Mouse (Mus musculus) forebrain, embryonic 13.5 days (tissue): ENCODE results near the gene Slc23a4. TPM values are rescaled to one million over a fixed set of nuclear protein-coding genes. Genes with fewer than 3 reads are reported as not detected.

Experiments
- ATAC-seq: fragments of 200-750 bp; cut with Nextera tagmentation; 2 replicates; pipeline ENCODE4 v1.8.0; 2017
- H3K27ac ChIP-seq: fragments of 300-500 bp; sonication (generic); 2 replicates; pipeline ENCODE4 v1.5.1; 2015; ENCODE audit warnings: inconsistent platforms, mild to moderate bottlenecking, moderate library complexity
- H3K27me3 ChIP-seq: fragments of 300-500 bp; sonication (generic); 2 replicates; pipeline ENCODE4 v1.6.1; 2015; ENCODE audit warnings: mild to moderate bottlenecking, inconsistent platforms
- H3K36me3 ChIP-seq: fragments of 300-500 bp; sonication (generic); 2 replicates; pipeline ENCODE4 v1.6.1; 2015; ENCODE audit warnings: mild to moderate bottlenecking, inconsistent platforms; ENCODE audit not compliant: poor library complexity, severe bottlenecking
- H3K4me1 ChIP-seq: fragments of 300-500 bp; sonication (generic); 2 replicates; pipeline ENCODE4 v1.6.1; 2015; ENCODE audit warnings: inconsistent platforms
- H3K4me2 ChIP-seq: fragments of 300-500 bp; sonication (generic); 2 replicates; pipeline ENCODE4 v1.6.1; 2015; ENCODE audit warnings: inconsistent platforms, mild to moderate bottlenecking, moderate library complexity
- H3K4me3 ChIP-seq: fragments of 300-500 bp; sonication (generic); 2 replicates; pipeline ENCODE4 v1.5.1; 2015; ENCODE audit warnings: mild to moderate bottlenecking, inconsistent platforms
- H3K9ac ChIP-seq: fragments of 300-500 bp; sonication (generic); 2 replicates; pipeline ENCODE4 v1.6.1; 2015; ENCODE audit warnings: mild to moderate bottlenecking, inconsistent platforms
- H3K9me3 ChIP-seq: fragments of 300-500 bp; sonication (generic); replicated peaks from 2 replicates; pipeline ENCODE4 v1.6.1; 2016; ENCODE audit warnings: inconsistent platforms
- WGBS: fragments of 180-500 bp; shearing (Covaris S2); methylation state at CpG from one replicate; pipeline ENCODE4 v1.1.7; 2015; 5-methylcytosine and 5-hydroxymethylcytosine counted together
- polyA plus RNA-seq: library from polyadenylated mRNA; unstranded; fragments of >200 nt; fragmentation: Nextera tagmentation; extraction: Ambion mirVana; gene quantifications from 2 replicates; pipeline ENCODE4 v1.2.1, GENCODE M21; 2015

Slc23a4 gene
- polyA plus RNA-seq, 1 experiment from 2014 or later, result 0.74 TPM

DNA sequence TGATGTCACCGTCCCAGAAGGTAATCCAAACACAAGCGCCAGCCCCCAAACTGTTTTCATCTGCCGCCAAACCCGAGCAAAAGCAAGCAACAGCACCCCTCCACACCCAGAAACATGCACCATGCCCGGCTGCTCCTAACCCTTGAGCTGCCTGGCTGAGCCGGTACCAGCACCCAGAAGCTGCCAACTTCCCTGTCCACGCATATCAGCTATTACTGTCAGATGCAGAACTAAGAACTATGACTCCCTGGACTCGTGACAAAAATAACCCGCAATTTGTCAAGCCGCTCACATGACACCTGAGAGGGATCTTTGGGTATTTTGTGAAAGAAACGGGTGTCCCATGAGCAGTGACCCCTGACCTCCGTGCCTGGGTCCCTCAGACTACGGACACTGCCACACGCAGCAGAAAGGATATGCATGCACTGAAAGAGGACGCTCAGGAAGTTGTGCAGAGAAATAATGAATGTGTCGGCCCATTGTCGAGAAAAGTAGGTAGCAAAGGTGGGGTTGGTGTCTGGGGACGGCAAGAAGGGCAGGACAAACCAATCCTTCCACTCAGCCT, 80.4 kb downstream of the Slc23a4 start:
- Histone ChIP-seq H3K4me2 (no peak overlapping the region), H3K9me3 (no peaks in the 10 kb centered on the region), H3K27ac (no peak overlapping the region), H3K4me3 (no peak overlapping the region), H3K36me3 (peaks cover 46% of the 10 kb centered on the region), H3K9ac (no peak overlapping the region), H3K4me1 (peaks cover 8% of the 10 kb centered on the region), H3K27me3 (no peaks in the 10 kb centered on the region)
- WGBS, result 90% methylated on average over 18 of the region's 18 CpGs
- no peak for ATAC-seq

DNA sequence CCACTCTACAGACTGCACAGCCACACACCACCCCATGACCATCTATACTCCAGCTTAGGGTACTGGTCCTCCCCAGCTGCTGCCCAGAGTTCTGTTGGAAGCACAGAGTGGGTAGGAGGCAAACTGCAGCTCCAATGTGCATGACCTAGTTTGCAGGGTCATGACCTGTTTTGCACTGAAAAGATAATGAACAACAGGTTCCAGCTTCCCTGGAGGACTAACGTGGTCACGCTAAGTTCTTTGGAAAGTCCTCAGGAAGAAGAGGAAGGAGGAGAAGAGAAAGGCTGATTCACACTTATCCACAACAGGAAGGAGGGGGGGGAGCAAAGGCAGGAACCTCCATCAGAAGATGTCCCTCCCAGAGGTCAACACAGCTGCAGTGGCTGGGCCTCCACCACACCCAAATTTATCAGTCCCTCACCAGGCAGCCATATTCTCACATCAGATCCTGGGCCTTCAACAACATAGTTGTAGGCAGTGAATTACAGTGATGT, 81.0 kb downstream of the Slc23a4 start:
- WGBS, result 88% methylated on average over 2 of the region's 2 CpGs
- Histone ChIP-seq H3K27me3 (no peaks in the 10 kb centered on the region), H3K4me1 (peaks cover 8% of the 10 kb centered on the region), H3K9ac (no peak overlapping the region), H3K9me3 (no peaks in the 10 kb centered on the region), H3K4me2 (no peak overlapping the region), H3K4me3 (no peak overlapping the region), H3K36me3 (peaks cover 52% of the 10 kb centered on the region), H3K27ac (no peak overlapping the region)
- no peak for ATAC-seq

DNA sequence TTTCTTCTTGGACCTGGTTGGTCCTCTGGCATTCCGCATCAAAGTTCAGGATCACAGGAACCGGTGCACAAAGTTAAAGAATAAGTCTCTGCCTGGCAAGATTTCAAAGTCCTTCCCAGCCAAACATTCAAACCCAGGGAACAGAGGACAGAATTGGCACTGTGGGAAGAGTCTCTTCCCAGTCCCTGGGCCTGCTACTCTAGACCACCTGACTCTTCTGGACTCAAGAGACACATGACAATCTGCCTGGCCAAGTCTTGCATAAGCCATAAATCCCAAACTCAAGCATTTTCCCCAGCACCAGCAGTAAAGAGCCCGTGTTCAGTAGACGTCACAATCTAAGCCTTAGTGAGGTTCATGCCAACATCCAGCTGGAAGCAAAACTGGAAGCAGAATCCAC, 81.5 kb downstream of the Slc23a4 start:
- WGBS, result 93% methylated on average over 4 of the region's 4 CpGs
- Histone ChIP-seq H3K27me3 (no peaks in the 10 kb centered on the region), H3K36me3 (peaks cover 57% of the 10 kb centered on the region)

DNA sequence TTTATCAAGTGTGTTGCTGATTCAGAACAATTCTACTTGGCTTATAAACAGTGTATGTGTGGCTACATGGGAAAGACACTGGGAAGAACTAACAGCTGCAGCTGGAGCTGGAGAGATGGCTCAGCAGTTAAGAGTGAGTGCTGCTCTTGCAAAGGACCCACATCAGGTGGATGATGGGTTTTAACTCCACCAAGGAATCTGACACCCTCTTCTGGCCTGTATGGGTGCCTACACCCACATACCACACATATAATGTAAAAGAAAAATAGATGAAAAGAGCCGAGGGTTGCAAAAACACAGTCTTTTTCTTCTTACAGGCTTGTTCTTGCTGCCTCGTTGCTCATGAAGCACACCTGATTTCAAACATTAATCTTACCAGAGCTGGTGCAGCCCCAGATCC, 82.1 kb downstream of the Slc23a4 start:
- peaks cover 8% of the 10 kb centered on the region for H3K4me1 ChIP-seq
- H3K27me3 ChIP-seq, result no peaks in the 10 kb centered on the region
- H3K36me3 ChIP-seq, result peaks cover 61% of the 10 kb centered on the region
- ATAC-seq, result no peak
- no peak overlapping the region for H3K4me2 ChIP-seq
- no peaks in the 10 kb centered on the region for H3K9me3 ChIP-seq
- H3K9ac ChIP-seq, result no peak overlapping the region
- no peak overlapping the region for H3K4me3 ChIP-seq
- no peak overlapping the region for H3K27ac ChIP-seq
- WGBS, result 78% methylated on average over 2 of the region's 2 CpGs

More for the DNA sequence above, 81.5 kb downstream of the Slc23a4 start:
- H3K27ac ChIP-seq, result no peak overlapping the region
- H3K4me1 ChIP-seq, result peaks cover 8% of the 10 kb centered on the region
- no peak overlapping the region for H3K4me2 ChIP-seq
- no peak overlapping the region for H3K4me3 ChIP-seq
- no peak for ATAC-seq
- no peaks in the 10 kb centered on the region for H3K9me3 ChIP-seq
- H3K9ac ChIP-seq, result no peak overlapping the region

DNA sequence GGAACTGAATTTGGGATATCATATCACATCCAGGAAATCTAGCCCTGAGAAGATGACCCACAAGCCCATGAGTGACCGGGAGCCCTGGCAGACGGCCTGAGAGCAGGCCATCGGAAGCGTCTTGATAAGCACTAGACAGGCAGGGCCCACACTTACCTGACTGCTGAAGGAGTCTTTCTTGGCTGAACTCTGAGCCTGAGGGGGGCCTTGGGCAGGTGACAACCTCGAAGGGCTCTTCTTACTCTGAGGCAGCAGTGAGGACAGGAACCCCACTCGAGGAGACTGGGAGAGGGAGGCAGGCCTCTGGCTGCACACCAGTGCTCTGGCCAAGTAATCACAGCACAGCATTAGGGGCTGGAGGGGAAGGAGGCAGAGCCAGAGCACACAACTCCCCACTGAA, 83.8 kb downstream of the Slc23a4 start:
- Histone ChIP-seq H3K4me3 (no peak overlapping the region), H3K9ac (no peak overlapping the region), H3K27ac (no peak overlapping the region), H3K36me3 (peaks cover 78% of the 10 kb centered on the region), H3K27me3 (no peaks in the 10 kb centered on the region), H3K4me1 (no peaks in the 10 kb centered on the region), H3K4me2 (no peak overlapping the region), H3K9me3 (no peaks in the 10 kb centered on the region)
- WGBS, result 96% methylated on average over 6 of the region's 6 CpGs
- ATAC-seq, result no peak

DNA sequence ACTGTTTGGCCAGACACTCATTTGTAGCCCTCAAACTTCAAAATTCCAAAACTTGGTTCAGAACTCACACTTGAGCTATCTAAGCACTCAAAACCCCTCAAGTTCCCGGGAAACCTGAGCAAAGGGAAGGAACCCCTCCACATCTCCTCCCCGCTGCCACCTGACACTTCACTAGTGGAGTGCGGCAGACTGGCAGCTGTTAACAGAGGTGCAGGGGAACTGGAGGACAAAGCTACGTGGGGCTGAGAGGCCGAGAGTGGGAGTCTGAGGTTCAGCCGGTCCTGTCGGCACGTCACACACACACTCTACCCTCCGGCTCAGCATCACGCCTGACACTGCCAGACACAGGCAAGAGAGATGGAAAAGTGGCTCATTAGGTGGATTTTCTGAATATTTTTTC, 84.4 kb downstream of the Slc23a4 start:
- Histone ChIP-seq H3K27ac (no peak overlapping the region), H3K4me2 (no peak overlapping the region), H3K9me3 (no peaks in the 10 kb centered on the region), H3K36me3 (peaks cover 83% of the 10 kb centered on the region), H3K4me1 (no peaks in the 10 kb centered on the region), H3K27me3 (no peaks in the 10 kb centered on the region), H3K9ac (no peak overlapping the region), H3K4me3 (no peak overlapping the region)
- 90% methylated on average over 10 of the region's 10 CpGs for WGBS
- ATAC-seq, result no peak

DNA sequence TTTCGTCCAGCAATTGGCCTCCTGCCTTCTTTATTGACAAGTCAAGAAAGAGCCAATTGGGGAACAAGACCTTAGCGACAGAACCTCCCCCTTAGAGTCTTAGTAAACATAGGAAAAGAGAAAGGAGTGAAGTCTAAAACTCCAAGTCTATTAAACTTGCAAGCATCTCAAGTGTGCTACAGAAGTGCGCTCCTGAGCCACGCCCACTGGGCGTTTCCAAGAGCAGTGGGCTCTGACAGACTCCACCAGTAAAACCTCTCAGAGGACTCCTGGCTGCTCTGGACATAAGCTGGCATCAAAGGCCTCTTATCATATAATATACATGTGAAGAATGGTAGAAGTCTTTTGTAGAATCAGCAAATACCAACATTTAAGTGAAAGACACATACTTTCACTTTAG, 84.8 kb downstream of the Slc23a4 start:
- H3K36me3 ChIP-seq, result peaks cover 84% of the 10 kb centered on the region
- H3K9me3 ChIP-seq, result no peaks in the 10 kb centered on the region
- 88% methylated on average over 5 of the region's 5 CpGs for WGBS
- H3K9ac ChIP-seq, result no peak overlapping the region
- H3K4me1 ChIP-seq, result no peaks in the 10 kb centered on the region
- no peaks in the 10 kb centered on the region for H3K27me3 ChIP-seq
- no peak overlapping the region for H3K4me3 ChIP-seq
- no peak overlapping the region for H3K27ac ChIP-seq
- no peak for ATAC-seq
- H3K4me2 ChIP-seq, result no peak overlapping the region

DNA sequence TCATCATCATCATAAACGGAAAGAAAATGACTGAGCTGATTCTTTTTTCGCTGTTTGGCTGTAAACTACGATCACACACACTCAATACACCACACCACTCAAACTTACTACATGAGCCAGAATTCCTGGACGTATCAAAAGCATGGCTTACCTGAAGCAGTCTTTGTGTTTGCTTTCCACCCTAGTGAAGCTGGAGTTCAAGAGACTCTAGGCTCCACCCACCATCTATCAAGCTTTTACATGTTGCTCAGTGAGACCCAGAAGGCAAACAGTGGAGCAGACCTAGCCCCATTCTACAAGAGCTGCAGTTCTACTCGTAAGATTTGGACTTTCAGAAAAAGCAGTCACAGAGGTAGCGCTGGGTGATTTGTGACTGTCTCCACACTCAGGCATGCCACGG, 85.6 kb downstream of the Slc23a4 start:
- ATAC-seq, result no peak
- Histone ChIP-seq H3K36me3 (peaks cover 85% of the 10 kb centered on the region), H3K4me1 (no peaks in the 10 kb centered on the region), H3K4me2 (no peak overlapping the region), H3K9me3 (no peaks in the 10 kb centered on the region), H3K27me3 (no peaks in the 10 kb centered on the region), H3K4me3 (no peak overlapping the region), H3K9ac (no peak overlapping the region), H3K27ac (no peak overlapping the region)
- WGBS, result 95% methylated on average over 7 of the region's 7 CpGs

DNA sequence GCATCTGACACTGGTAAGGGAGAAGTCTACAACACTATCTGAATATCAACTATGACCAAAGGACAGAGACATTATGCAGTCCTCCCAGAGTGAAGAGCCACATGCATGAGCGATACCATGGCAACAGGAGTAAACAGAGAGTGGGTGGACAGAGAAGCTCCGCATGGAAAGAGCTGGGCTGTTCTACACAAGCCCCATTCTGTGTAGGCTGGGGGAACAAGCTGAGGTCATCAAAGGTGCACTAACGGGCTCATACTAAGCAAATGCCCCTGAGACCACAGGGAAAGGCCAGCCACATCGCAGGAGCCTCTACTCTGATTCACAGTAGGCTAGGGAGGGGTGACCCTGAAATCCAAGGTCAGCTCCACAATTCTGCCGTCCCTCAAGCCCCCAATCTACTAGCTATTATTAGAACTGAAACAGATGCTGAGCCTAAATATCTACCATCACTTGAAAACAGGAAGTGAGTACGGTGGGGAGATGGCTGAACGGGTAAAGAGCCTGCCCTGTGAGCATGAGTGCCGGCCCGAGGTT, 86.2 kb downstream of the Slc23a4 start:
- H3K27ac ChIP-seq, result no peak overlapping the region
- no peak for ATAC-seq
- H3K27me3 ChIP-seq, result no peaks in the 10 kb centered on the region
- H3K4me3 ChIP-seq, result no peak overlapping the region
- H3K4me2 ChIP-seq, result no peak overlapping the region
- WGBS, result 78% methylated on average over 9 of the region's 9 CpGs
- H3K9ac ChIP-seq, result no peak overlapping the region
- no peaks in the 10 kb centered on the region for H3K9me3 ChIP-seq
- no peaks in the 10 kb centered on the region for H3K4me1 ChIP-seq
- peaks cover 80% of the 10 kb centered on the region for H3K36me3 ChIP-seq

DNA sequence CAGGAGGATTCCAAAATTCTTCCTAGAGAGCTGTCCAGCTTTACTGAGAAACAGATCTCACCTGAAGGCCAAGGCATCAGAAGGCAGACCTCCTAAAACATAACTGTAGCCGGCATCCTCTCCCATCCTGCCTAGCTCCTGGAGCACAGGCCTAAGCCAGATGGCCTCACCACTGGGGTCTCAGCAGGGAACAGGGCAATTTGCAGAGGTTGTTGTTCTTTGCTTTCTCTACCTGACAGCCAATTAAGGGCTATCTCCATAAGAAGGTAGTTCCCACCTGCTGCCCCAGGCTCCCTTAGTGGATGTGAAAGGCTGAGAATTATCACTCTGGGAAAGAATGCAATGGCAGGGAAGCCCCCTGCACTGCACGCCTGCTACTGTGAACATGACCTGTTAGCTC, 87.2 kb downstream of the Slc23a4 start:
- H3K9me3 ChIP-seq, result no peaks in the 10 kb centered on the region
- H3K36me3 ChIP-seq, result peaks cover 75% of the 10 kb centered on the region
- H3K4me3 ChIP-seq, result no peak overlapping the region
- H3K4me2 ChIP-seq, result no peak overlapping the region
- whole genome bisulfite sequencing, result 62% methylated on average over 2 of the region's 2 CpGs
- no peak overlapping the region for H3K9ac ChIP-seq
- H3K27ac ChIP-seq, result no peak overlapping the region
- ATAC-seq, result no peak
- H3K27me3 ChIP-seq, result no peaks in the 10 kb centered on the region
- H3K4me1 ChIP-seq, result no peaks in the 10 kb centered on the region

DNA sequence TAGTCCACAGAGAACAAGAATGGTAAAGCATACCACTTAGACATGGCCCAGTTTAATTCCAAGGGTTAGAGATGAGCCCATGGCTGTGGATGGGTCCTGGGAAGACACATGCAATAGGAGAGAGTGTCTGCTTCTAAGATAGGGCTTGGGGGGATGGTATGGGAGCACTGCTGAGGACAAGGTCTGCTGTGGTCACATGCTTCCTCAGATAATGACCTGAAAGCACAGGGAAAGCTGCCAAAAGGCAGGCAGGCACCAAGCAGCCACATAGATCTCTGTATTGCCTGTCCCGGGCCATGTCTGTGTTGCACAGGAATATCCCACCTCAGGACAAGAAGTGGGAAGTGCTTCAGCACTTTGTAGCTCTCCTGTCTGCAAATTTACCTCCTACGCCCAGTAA, 89.1 kb downstream of the Slc23a4 start:
- H3K36me3 ChIP-seq, result peaks cover 78% of the 10 kb centered on the region
- H3K4me2 ChIP-seq, result no peak overlapping the region
- 96% methylated on average over 2 of the region's 2 CpGs for WGBS
- H3K27ac ChIP-seq, result no peak overlapping the region
- no peaks in the 10 kb centered on the region for H3K4me1 ChIP-seq
- no peaks in the 10 kb centered on the region for H3K27me3 ChIP-seq
- H3K4me3 ChIP-seq, result no peak overlapping the region
- H3K9ac ChIP-seq, result no peak overlapping the region
- H3K9me3 ChIP-seq, result no peaks in the 10 kb centered on the region
- no peak for ATAC-seq

DNA sequence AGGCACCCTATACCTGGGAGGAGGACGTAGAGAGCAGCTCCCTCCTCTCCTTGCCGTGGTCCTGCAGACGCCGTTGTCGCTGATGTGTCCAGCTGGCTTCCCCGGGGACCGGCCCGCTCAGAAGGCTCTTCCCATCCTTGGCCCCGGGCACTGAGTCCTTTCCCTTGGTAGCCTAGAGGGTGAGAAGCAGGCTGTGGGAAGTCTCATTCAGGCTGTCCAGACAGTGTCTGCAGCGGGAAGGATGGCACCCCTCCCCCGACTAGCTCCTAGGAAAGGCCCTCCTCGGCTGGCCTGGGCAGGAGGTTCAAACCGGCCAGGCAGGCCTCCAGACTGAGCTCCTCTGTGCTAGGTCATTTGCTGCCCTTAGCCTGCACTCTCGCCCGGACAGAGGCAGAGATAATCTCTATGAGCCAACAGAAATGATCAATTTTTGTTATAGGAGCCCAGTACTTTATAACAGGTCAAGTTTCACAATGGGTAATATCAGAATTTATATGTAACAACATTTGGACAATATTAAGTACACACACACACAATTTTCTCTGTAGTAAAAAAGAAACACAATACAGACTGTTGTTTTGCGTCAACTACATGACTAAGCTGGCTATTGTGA, 91.9 kb downstream of the Slc23a4 start:
- Histone ChIP-seq H3K9me3 (no peaks in the 10 kb centered on the region), H3K36me3 (peaks cover 83% of the 10 kb centered on the region), H3K9ac (no peak overlapping the region), H3K4me1 (no peaks in the 10 kb centered on the region), H3K27ac (no peak overlapping the region), H3K4me3 (no peak overlapping the region), H3K4me2 (no peak overlapping the region), H3K27me3 (no peaks in the 10 kb centered on the region)
- WGBS, result 58% methylated on average over 16 of the region's 16 CpGs
- no peak for ATAC-seq

DNA sequence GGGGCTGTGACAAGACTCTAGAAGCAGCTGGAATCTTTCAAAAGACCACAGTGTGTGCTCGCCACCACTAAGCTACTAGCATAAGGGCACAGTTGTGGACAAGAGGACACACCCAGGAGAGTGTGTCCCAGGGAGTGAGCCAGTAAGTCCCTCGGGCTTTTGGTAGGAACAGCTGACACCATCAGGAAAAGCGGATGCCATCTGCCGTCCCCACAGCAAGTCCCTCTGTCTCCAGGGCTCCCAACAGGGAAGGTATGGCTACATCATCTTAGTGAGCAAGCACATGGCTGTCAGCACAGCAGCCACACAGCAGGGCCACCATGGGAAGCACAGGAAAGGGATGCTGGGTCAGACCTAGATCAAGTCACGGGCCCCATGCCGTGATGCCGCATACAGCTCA, 92.6 kb downstream of the Slc23a4 start:
- no peaks in the 10 kb centered on the region for H3K4me1 ChIP-seq
- H3K36me3 ChIP-seq, result peaks cover 83% of the 10 kb centered on the region
- H3K27me3 ChIP-seq, result no peaks in the 10 kb centered on the region
- no peak overlapping the region for H3K9ac ChIP-seq
- no peak overlapping the region for H3K4me2 ChIP-seq
- no peak overlapping the region for H3K4me3 ChIP-seq
- H3K9me3 ChIP-seq, result no peaks in the 10 kb centered on the region
- no peak overlapping the region for H3K27ac ChIP-seq
- 88% methylated on average over 7 of the region's 7 CpGs for WGBS
- ATAC-seq, result no peak
